Mouse (Mus musculus) kidney, adult 2 months (tissue): ENCODE measurements around the gene Olfr453.

ENCODE experiments used
- CTCF ChIP-seq: fragments of 200-500 bp; conservative IDR thresholded peaks from 2 replicates; pipeline ENCODE4 v1.5.1; 2011; ENCODE audit warnings: low read depth, mild to moderate bottlenecking, control low read depth, low read length, moderate library complexity, mixed read lengths; ENCODE audit not compliant: insufficient read depth, insufficient read length
- POLR2A ChIP-seq: fragments of 200-500 bp; IDR thresholded peaks from one replicate; pipeline ENCODE4 v1.6.1; 2011; ENCODE audit warnings: low read depth, low read length, control low read depth

DNA sequence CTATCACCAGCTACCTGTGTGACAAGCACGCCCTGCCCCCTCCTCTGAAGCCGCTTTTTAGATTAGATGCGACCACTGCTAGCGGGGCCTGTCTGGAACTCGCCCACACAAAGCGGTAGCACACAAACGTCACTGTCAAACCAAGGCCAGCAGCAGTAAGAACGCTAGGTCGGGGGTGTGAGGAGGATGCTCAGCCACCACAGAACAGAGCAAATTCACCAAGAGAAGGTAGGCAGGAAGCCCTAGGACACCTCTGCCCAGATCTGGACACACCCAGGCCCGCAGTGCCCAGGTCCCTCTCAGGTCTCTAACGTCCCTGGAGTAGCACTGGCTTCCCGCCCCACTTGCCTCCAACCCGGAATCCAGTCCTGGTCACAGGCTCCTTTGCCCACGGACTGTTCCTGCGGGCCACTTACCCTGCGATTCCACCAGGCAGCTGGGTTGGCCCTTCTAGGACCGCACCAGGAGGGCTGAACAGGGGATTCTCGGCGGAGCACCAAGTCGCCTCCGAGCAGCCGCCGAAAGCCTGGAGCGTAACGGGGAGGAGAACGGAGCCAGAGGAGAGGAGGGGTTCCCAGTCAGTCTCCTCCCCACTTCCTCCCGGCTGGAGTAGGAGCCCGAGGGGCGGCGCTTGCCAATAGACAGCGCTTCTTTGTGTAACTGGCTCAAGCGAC is 46.5 kb upstream of the Olfr453 start:
- TF ChIP-seq CTCF (no peak), POLR2A (no peak)
